Mouse (Mus musculus): ENCODE measurements at regions not wholly inside any gene's neighbourhood (a gene's known extent, or its start where the extent isn't known, plus 50 kb on each side); places are given as distances from the start of the nearest gene placed in this dataset.

- peak; percentile 70 for DNase-seq (ENCODE audit: low read depth, low spot score)
- Histone ChIP-seq H3K27me3 (ENCODE audit: control insufficient read depth, insufficient read depth, low read length, poor library complexity, severe bottlenecking) (no peaks in the 10 kb centered on the region), H3K36me3 (ENCODE audit: control insufficient read depth, insufficient read depth, low read length, poor library complexity, severe bottlenecking) (no peaks in the 10 kb centered on the region)
Observed at GRCm38 (mm10) chr3:148762541-148763225, 227.7 kb downstream of the Adgrl2 start.

- Histone ChIP-seq H3K36me3 (ENCODE audit: control insufficient read depth, insufficient read depth, low read length, poor library complexity, severe bottlenecking) (no peaks in the 10 kb centered on the region), H3K27me3 (ENCODE audit: control insufficient read depth, insufficient read depth, low read length, poor library complexity, severe bottlenecking) (no peaks in the 10 kb centered on the region)
- DNase-seq (ENCODE audit: low read depth, low spot score) = no peak
Observed at GRCm38 (mm10) chr3:148761586-148761985, 228.8 kb downstream of the Adgrl2 start.

GRCm38 (mm10) chr3:148759500-148759899, 230.9 kb downstream of the Adgrl2 start:
- Histone ChIP-seq H3K36me3 (ENCODE audit: control insufficient read depth, insufficient read depth, low read length, poor library complexity, severe bottlenecking) (no peaks in the 10 kb centered on the region), H3K27me3 (ENCODE audit: control insufficient read depth, insufficient read depth, low read length, poor library complexity, severe bottlenecking) (no peaks in the 10 kb centered on the region)
- DNase-seq (ENCODE audit: low read depth, low spot score) = no peak

- no peak for DNase-seq (ENCODE audit: low read depth, low spot score)
- Histone ChIP-seq H3K27me3 (ENCODE audit: control insufficient read depth, insufficient read depth, low read length, poor library complexity, severe bottlenecking) (no peaks in the 10 kb centered on the region), H3K36me3 (ENCODE audit: control insufficient read depth, insufficient read depth, low read length, poor library complexity, severe bottlenecking) (no peaks in the 10 kb centered on the region)
Observed at GRCm38 (mm10) chr3:148746234-148746633, 244.1 kb downstream of the Adgrl2 start.

GRCm38 (mm10) chr3:148744651-148745050, 245.7 kb downstream of the Adgrl2 start:
- Histone ChIP-seq H3K27me3 (ENCODE audit: control insufficient read depth, insufficient read depth, low read length, poor library complexity, severe bottlenecking) (no peaks in the 10 kb centered on the region), H3K36me3 (ENCODE audit: control insufficient read depth, insufficient read depth, low read length, poor library complexity, severe bottlenecking) (no peaks in the 10 kb centered on the region)
- no peak for DNase-seq (ENCODE audit: low read depth, low spot score)

- no peak for DNase-seq (ENCODE audit: low read depth, low spot score)
- H3K27me3 ChIP-seq (ENCODE audit: control insufficient read depth, insufficient read depth, low read length, poor library complexity, severe bottlenecking) = no peaks in the 10 kb centered on the region
Observed at GRCm38 (mm10) chr3:148734194-148734749, 256.1 kb downstream of the Adgrl2 start.

DNA sequence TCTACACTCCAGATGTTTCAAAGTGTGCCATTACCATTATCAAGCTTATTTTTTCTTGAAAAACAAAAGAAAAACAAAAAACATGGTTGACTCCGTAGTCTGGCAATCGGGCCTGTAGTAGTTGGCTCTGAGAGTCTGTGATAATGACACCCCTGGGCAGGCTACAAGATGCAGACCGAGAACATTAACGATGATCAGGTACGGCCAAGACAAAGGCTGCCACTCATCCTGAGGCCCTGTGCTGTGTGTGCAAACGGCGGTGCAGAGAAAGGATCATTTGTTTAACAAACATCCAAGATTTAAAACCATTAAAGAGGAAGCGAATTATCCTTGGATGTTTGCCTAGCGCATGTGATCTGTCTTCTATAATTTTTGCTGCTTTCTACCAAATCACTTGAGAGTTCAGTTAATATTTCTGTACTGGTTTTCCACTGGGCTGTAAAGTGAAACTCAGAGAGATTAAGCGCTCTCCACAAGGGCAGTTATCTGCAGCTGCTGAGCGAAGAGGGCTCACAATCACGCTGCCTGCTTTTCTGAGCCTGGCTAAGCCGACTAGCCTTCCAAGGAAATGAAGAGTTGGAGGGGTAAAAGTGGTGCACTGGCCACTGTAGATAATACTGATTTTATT, 257.0 kb downstream of the Adgrl2 start:
- DNase-seq (ENCODE audit: low read depth, low spot score) = no peak
- Histone ChIP-seq H3K27me3 (ENCODE audit: control insufficient read depth, insufficient read depth, low read length, poor library complexity, severe bottlenecking) (no peaks in the 10 kb centered on the region), H3K36me3 (ENCODE audit: control insufficient read depth, insufficient read depth, low read length, poor library complexity, severe bottlenecking) (no peaks in the 10 kb centered on the region)

More at GRCm38 (mm10) chr3:148734194-148734749, 256.1 kb downstream of the Adgrl2 start:
- H3K36me3 ChIP-seq (ENCODE audit: control insufficient read depth, insufficient read depth, low read length, poor library complexity, severe bottlenecking) = no peaks in the 10 kb centered on the region

DNA sequence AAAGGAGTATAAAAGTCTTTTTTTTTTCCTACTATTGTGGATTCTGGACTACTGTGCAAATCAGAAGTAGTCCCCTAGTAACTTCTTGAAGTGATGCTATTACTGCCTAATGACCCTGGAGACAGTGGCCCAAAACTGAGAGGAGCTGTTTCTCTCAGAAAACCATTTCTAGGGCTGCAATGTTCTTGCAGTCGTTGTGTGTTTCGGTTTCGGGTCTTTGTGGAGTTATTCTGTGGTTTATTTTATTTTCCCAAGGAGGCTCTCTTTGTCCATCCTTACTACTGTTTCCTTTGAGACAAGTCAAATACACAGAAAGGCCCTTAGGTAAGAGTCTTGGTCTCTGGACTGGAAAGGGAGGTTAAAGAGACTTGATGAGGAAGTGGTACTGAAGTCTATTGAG, 258.9 kb downstream of the Adgrl2 start:
- DNase-seq (ENCODE audit: low read depth, low spot score) = peak; percentile 14
- Histone ChIP-seq H3K36me3 (ENCODE audit: control insufficient read depth, insufficient read depth, low read length, poor library complexity, severe bottlenecking) (no peaks in the 10 kb centered on the region), H3K27me3 (ENCODE audit: control insufficient read depth, insufficient read depth, low read length, poor library complexity, severe bottlenecking) (no peaks in the 10 kb centered on the region)

DNA sequence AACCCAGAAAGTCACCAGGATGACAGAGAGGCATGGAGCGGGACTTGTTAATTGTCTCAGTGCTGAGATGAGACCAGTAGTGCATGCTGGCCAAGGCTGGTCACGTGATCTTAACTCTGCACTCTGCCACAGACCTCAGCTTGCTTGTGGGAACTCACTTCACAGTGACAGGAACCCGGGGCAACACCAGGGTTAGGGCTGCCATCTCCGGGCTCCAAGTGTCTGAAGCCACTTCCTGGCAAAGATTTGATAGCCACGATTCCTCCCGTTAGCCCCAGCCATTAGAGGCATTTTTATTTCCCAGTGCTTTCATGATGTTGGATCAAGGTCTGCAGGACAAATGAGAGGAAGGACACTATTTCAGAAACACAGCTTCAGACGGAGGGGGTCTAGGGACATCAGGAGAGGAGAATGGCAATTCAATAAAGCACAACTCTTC, 261.1 kb downstream of the Adgrl2 start:
- H3K27me3 ChIP-seq (ENCODE audit: control insufficient read depth, insufficient read depth, low read length, poor library complexity, severe bottlenecking) = no peaks in the 10 kb centered on the region
- no peaks in the 10 kb centered on the region for H3K36me3 ChIP-seq (ENCODE audit: control insufficient read depth, insufficient read depth, low read length, poor library complexity, severe bottlenecking)
- peak; percentile 77 for DNase-seq (ENCODE audit: low read depth, low spot score)

GRCm38 (mm10) chr3:148728513-148729241, 261.7 kb downstream of the Adgrl2 start:
- DNase-seq (ENCODE audit: low read depth, low spot score) = no peak
- H3K27me3 ChIP-seq (ENCODE audit: control insufficient read depth, insufficient read depth, low read length, poor library complexity, severe bottlenecking) = no peaks in the 10 kb centered on the region
- no peaks in the 10 kb centered on the region for H3K36me3 ChIP-seq (ENCODE audit: control insufficient read depth, insufficient read depth, low read length, poor library complexity, severe bottlenecking)

GRCm38 (mm10) chr3:148726596-148727331, 263.6 kb downstream of the Adgrl2 start:
- DNase-seq (ENCODE audit: low read depth, low spot score) = peak; percentile 61
- Histone ChIP-seq H3K36me3 (ENCODE audit: control insufficient read depth, insufficient read depth, low read length, poor library complexity, severe bottlenecking) (no peaks in the 10 kb centered on the region), H3K27me3 (ENCODE audit: control insufficient read depth, insufficient read depth, low read length, poor library complexity, severe bottlenecking) (no peaks in the 10 kb centered on the region)

- no peaks in the 10 kb centered on the region; the same call in 1 of the 2 replicates for H3K27me3 ChIP-seq (ENCODE audit: control insufficient read depth, insufficient read depth, low read length, poor library complexity, severe bottlenecking)
- H3K36me3 ChIP-seq (ENCODE audit: control insufficient read depth, insufficient read depth, low read length, poor library complexity, severe bottlenecking) = no peaks in the 10 kb centered on the region
- DNase-seq (ENCODE audit: low read depth, low spot score) = peak; percentile 64
Observed at GRCm38 (mm10) chr3:148696555-148696954, 293.8 kb downstream of the Adgrl2 start.

DNA sequence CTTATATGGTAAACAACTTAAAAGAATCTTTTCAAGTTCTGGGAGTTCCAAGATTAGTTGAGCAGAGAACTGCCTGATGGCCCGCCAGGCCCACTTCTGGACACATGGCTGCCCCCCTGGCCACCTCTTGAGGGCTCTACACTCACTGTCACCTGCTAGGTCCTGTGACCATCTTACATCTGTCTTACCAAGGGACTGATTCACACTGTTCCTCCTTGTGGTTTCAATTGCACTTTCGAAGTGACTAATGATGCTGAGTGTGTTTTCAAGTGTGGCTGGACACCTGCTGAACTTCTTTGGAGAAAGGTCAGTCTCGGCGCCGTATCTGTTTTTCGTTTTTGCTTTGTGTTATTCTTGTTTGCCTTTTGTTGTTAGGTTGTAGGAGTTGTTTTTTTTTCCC, 294.9 kb downstream of the Adgrl2 start:
- H3K27me3 ChIP-seq (ENCODE audit: control insufficient read depth, insufficient read depth, low read length, poor library complexity, severe bottlenecking) = no peaks in the 10 kb centered on the region; the same call in 1 of the 2 replicates
- peak; percentile 92 for DNase-seq (ENCODE audit: low read depth, low spot score)
- H3K36me3 ChIP-seq (ENCODE audit: control insufficient read depth, insufficient read depth, low read length, poor library complexity, severe bottlenecking) = no peaks in the 10 kb centered on the region

DNA sequence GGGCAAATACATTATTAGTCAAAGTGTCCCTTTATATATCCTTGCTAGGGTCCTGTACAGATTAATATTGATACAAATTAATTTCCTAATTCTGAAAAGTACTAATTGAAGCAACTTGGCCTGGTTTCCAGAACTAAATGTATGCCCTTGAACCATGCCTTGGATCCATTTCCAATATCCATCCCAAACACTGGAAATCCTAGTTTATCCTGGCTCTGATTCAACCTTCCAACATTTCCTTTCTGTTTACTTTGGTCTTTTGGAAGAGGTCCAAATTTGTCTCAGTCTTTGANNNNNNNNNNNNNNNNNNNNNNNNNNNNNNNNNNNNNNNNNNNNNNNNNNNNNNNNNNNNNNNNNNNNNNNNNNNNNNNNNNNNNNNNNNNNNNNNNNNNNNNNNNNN, 307.2 kb downstream of the Adgrl2 start:
- Histone ChIP-seq H3K27me3 (ENCODE audit: control insufficient read depth, insufficient read depth, low read length, poor library complexity, severe bottlenecking) (no peaks in the 10 kb centered on the region), H3K36me3 (ENCODE audit: control insufficient read depth, insufficient read depth, low read length, poor library complexity, severe bottlenecking) (no peaks in the 10 kb centered on the region)
- no peak for DNase-seq (ENCODE audit: low read depth, low spot score)
